Mouse (Mus musculus) kidney, postnatal 14 days (tissue): ENCODE data around the gene Drosha.

ENCODE experiments used
- DNase-seq: peaks from one replicate; pipeline ENCODE4 v3.0.0; 2022; ENCODE audit warnings: mixed read lengths

The Drosha gene

DNA sequence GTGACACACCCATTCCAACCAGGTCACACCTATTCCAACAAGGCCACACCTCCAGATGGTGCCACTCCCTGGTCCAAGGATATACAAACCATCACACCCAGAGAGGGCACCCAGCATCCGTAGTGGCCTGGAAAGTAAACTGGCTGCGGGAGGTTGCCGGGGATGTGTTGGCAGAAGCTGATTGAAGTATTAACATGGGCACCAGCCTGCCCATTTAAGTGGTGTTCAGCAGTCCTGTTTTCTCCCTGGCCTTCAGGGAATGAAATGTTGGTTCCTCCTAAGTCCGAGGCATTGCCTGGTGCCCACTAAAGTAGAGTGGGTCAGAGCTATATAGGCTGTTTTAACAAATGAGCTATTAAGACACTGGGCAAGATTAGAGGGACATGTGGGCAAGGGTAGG, 8.0 kb downstream of the Drosha start:
- no peak for DNase-seq

- DNase-seq: no peak
Measured at GRCm38 (mm10) chr15:12833385-12833784, 8.8 kb downstream of the Drosha start.

DNA sequence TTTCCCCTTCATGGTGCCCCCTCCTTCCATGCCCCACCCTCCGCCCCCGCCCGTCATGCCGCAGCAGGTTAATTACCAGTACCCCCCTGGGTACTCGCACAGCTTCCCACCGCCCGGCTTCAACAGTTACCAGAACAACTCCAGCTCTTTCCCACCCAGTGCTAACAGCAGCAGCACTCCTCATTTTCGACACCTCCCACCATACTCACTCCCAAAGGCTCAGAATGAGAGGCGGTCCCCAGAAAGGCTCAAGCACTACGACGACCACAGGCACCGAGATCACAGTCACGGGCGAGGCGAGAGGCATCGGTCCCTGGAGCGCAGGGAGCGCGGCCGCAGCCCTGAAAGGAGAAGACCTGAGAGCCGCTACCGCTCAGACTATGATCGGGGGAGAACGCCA, 9.6 kb downstream of the Drosha start:
- no peak for DNase-seq

DNA sequence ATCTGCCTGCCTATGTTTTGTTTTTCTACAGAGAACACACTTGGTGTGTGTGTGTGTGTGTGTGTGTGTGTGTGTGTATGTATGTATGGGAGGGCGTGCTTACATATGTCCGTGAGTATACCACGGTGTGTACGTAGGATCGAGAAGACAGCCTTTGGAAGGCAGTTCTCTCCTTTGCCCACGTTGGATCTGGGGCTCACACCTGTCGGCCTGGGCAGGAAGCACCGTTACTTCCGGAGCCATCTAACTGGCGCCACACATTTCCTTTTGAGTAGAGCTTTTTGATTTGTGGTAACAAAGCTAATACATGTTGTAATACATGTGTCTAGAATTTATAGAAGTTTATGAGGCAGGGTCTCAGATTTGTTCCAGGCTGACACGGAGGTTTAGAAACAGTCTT, 16.1 kb downstream of the Drosha start:
- no peak for DNase-seq

- no peak for DNase-seq
Measured at GRCm38 (mm10) chr15:12842833-12843232, 18.2 kb downstream of the Drosha start.

DNA sequence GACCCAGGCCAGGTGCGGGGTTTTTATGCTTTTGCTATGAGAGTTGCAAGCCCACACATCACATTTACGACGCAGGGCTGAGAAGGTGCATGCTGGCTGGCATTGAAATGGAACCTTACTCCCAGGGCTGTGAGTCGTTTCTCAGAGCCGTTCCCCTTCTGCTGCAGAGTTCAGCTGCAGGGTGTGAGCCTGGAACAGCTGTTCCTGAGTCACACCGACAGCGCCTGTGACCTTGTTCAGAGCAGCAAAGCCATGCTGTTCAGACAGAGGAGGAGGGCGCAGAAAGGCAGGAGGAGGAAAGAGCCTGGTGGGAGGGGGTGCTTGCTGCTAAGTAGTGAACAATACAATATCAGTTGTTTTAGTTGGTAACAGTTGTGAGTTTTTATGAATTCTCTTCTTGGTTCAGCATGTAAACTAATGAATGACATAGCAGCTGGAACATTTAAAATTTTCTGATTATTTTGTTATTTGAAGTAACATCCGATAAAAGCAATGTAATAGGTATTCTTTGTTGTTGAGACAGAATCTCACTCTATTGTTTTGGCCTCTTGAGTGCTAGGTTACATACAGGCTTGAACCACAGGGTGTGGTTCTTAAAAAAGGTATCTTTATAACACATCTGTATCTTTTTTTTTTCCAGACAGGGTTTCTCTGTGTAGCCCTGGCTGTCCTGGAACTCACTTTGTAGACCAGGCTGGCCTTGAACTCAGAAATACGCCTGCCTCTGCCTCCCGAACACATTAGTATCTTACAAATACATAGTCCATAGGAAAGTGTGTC, 23.8 kb downstream of the Drosha start:
- no peak for DNase-seq

DNA sequence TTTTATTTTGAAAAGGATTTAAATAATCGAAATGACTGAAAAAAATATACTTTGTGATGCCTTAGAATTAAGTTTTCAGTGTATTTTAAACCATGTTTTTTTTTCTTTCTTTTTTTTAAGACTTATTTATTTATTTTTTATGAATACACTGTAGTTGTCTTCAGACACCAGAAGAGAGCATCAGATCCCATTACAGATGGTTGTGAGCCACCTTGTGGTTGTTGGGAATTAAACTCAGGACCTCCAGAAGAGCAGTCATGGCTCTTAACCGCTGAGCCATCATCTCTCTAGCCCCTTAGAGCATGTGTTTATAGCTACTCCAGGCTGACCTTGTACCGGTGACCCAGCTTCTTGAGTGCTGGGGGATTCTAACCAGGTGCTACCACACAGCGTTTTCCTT, 24.8 kb downstream of the Drosha start:
- no peak for DNase-seq

GRCm38 (mm10) chr15:12853471-12853870, 28.9 kb downstream of the Drosha start:
- no peak for DNase-seq

GRCm38 (mm10) chr15:12856780-12857179, 32.2 kb downstream of the Drosha start:
- no peak for DNase-seq

DNA sequence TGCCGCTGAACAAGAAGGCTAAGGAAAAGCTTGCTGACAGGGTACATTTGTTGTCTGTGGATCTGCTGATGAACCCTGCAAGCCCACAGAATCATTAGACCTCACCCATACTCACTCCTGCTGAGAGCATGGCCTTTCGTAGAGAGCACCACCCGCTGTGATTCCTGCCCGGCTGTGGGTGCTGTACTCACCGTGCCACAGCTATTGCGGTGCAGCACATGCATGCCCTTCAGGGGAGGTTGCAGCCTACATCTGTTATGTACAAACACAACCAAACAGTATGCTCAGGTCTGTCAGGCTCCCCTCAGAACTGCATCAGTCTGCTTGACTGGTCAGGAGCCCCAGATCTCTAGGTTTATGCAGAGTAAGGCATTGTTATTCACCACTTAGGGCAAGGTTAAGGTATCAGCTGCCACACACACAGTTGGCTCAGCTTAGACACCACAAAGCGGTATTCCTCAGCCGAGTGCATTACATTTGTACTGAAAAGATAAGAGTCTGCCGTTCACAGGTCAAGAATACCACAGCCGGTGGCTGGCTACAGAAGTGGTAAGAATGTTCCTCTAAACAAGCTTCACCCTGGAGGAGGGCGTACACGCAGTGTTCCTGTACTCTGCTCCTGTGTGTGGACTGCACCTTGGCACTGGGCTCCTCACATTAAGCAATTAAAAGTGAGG, 33.4 kb downstream of the Drosha start:
- DNase-seq: no peak

- no peak for DNase-seq
Measured at GRCm38 (mm10) chr15:12858645-12859044, 34.0 kb downstream of the Drosha start.

DNA sequence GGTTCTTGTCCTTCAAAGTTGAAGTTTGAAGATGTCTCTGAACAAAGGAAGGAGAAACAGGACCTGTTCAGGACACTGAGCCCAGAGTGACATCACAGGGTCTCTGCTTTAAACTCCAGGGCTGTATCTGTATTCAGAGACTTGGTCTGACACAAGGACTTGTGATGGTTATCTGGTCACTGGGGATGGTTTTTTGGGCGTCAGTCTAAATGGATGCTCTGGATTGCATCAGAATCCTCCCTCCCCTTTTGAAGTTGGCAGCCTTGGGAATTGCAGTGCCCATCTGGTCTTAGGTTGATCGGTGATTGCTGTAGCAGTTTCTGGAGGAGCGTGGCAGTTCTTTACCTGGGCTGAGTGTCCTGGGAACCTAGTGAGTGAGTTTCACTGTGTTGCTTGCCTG, 37.4 kb downstream of the Drosha start:
- no peak for DNase-seq

GRCm38 (mm10) chr15:12863669-12864068, 39.1 kb downstream of the Drosha start:
- no peak for DNase-seq

DNA sequence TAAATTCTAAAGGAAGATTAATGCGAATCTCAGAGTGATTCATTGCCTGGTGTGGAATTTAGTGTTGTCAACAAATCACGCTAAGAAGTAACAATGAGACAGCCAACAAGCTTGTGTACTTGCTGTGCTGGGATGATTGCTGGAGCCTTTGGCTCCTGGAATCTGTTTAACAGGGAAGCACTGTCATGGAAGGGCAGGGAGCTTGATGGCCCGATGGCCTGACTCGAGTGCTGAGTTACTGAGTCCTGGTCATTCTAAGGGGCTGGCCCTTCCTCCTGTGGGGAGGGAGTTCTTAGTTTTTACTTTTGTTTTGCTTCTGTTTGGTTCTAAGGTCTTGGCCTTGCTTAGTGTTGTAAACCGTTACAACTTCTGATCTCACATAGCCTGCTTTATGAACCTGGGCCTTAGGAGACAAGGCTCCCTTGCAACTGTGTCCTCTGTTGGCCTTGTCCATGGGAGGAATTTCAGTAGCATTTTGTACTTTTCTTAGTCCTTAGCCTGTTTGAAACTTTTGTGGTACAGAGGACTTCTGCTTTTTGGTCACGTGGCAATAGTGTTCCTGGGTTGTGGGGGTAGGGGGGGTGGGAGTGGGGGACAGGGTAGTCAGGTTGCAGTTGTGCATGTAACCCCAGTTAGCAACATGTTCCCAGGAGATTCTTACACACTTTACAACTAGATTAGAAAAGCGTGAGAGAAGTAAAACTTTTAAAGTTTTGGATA, 41.1 kb downstream of the Drosha start:
- DNase-seq: no peak

DNA sequence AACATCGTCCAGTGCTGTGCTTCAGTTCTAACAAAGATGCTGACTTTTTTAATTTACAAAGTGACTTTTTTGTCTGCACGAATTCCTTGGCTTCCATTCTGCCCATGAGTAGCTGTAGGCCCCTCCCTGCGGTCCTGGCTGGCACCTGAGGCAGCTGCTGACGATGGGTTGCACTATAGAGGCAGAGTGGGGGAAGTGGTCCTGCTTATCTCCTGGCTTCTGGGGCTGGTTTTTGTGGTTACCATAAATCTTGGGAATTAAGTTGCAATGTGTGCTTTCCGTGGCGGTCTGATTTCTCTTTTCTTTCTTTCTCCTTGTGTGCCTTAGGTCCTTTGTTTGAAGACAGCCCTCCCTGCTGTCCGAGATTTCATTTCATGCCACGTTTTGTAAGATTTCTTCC, 42.7 kb downstream of the Drosha start:
- no peak for DNase-seq

GRCm38 (mm10) chr15:12875442-12876176, 51.0 kb downstream of the Drosha start:
- peak; percentile 38 for DNase-seq

DNA sequence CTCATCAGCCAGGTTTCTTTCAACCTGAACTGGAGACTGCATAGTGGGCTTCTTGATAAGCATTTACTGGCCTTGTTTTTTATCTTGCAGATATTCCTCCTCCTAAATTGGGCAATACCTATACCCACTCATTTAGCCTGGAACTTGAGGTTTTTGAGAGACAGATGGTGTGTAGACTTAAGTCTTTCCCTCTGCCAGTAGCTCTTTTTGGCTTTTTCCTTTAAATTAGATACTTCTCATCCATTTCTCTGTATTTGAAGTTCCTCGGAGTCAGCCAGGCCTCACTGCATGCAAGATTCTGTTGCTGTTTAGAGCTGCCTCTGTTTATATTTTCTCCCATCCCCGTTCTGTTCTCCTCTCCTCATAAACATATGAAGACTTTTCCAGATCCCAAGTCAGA, 51.7 kb downstream of the Drosha start:
- DNase-seq: no peak

DNA sequence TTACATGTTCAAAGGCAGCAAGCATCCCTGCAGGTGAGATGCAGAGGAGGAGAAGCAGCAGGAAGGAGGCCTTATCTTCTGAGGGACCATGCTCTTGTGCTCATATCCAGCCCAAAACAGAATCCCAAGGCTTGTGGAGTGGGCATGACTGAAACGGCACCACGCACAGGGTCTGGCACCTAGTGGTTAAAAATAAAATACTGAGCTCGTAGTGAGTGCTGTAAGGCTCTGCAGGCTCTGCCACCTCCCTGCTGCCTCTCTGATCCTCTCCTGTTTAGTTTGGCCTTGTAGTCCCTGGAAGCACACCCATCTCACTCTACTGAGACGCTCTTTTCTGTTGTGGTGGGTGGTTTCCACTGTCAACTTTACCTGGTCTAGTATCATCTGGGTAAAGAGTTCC, 52.3 kb downstream of the Drosha start:
- no peak for DNase-seq

DNA sequence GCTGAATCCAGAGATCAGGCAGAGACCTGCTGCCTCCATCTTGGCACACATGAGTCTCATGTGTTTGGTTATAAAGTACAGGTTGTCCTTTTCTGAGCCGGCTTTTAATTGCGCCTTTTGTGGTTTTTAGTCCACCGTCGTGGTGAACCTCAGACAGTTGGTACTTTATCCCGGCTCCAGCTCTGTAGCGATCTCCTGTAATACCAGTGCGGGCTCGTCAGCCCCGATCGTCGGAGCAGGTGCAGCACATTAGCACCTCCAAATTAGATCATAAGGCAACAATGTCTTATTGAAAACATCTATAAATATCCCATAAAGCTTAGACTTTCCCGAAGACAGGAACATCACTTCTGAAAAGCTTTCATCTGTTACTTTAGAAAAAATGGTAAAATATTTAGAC, 53.3 kb downstream of the Drosha start:
- no peak for DNase-seq

DNA sequence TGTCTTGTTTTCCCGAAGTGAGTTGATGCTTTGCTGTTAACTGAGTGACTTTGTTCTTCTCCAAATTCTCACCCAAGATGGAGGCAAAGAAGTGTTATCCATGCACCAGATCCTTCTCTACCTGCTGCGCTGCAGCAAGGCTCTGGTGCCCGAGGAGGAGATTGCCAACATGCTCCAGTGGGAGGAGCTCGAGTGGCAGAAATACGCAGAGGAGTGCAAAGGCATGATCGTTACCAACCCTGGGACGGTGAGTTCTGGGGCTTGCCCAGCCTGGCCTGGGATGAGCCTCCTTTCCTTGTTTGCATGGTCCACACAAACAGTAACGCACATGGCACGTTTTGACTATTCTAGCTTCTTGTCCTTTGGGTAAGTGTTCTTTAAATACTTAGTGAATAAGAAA, 54.0 kb downstream of the Drosha start:
- no peak for DNase-seq

DNA sequence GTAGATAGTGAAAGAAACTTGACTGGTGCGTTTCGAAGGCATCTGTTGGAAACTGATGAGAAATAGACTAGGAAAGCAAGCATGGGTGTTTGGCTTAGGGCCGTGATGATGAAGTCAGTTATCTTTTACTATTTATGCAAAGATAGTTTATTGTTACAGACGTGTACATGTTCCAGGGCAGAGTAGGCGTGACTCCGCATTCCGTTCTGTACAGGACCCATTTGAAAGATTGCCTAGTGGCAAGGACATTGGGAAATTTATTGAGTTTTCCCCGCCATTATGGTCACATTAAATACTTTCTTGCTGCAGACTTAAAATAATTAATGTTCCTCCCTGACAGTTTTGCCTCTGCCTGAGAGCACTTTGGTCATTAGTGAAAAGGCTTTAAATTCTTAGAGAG, 55.3 kb downstream of the Drosha start:
- no peak for DNase-seq

DNA sequence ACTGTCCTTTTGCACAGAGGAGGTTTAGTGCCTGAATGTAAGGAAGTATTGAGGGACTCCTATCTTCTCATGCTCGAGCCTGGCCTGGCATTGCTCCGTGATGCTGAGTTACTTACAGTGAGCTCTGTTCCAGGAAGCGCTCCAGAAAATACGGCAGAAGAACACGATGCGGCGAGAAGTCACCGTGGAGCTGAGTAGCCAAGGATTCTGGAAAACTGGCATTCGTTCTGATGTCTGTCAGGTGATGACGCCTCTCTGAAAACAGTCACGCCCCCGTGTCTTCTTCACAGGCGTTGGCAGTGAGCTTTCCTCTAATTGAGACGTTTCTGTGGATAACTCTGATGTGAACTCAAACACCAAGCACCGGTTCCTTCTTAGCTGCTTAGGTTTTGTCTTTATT, 60.2 kb downstream of the Drosha start:
- no peak for DNase-seq

DNA sequence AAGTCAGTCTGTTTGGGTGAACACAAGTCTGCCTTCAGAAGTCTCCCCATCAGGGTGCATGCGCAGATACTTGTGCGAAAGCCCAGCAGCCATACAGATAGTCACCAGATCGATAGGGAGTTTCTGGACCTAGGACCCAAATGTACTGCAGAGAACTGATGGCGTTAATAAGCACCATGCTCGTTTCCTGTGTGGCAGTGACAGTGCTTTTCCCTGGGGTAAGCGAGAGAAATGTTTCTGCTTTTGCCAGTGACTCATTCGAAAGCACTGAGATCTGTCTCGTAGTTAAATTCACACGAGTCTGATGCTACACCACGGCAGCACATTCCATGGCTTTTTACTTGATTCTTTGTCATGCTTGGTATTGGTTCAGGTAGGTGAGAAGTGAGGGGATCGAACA, 60.7 kb downstream of the Drosha start:
- DNase-seq: no peak
